Mouse (Mus musculus): ENCODE measurements around the gene Krtap8-1. TPM values are rescaled to one million over a fixed set of nuclear protein-coding genes. Genes with fewer than 3 reads are reported as not detected.

The Krtap8-1 gene
- not detected in 2 replicates for total RNA-seq (2015)
- not detected in 2 replicates for total RNA-seq (2017)

DNA sequence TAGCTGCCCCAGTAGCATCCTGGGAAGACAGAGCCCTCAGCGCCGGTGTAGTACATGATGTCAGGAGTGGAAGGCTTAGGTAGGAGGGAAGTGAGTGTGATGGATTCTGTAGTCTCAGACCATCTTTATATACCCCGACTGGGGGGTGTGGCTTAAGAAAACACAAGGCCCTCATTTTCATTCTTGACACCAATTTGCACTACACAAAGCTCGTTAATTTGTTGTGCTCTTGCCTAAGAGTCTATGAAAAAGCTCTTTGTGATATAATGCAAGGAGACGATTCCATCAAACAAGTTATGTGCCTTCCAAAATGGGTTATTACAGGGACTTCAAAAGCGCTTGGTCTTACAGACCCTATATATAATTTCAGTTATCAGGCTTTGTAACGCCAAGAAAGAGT is at the start of gene Krtap8-1:
Gene Krtap8-1, minus strand, starts transcription at position 101 of the 400 bp plus-strand sequence.
- no peak for ATAC-seq (ENCODE audit: poor library complexity, severe bottlenecking)

DNA sequence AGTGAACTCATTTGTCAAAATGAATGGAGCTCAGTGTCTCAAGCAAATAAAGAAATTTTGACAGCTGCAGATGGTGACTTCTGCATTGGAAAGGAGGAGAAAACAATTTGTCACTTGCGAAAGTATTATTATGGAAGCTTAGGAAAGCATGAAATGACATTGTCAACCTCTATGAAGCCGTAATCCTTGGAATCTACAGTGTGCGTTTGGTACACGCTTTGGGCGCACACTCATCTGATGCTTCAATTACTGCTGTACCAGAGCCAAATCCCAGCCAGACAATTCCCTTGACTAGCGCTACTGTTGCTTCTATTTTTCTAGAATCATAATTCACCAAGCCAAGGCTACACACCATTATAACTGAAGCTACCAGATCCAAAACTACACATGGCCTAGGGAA is 49.6 kb upstream of the Krtap8-1 start:
- ATAC-seq (ENCODE audit: poor library complexity, severe bottlenecking), result no peak

DNA sequence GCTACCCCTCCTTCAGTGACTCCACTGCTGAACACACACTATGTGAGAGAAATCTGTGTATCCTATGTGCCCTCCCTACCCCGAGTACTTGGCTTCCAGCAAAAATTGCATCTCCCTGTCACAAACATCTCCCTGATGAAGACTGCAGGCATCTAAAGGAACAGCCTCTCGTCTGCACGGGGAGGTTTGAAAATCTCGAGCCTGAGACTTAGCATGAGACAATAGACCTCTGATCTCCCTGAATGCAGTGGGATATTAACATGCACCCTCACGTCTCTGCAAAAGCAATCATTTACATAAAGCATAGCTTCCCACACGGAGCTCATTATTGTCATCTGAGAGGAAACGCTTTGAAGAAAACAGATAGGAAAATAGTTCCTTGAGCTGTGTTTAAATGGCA is 42.8 kb upstream of the Krtap8-1 start:
- ATAC-seq (ENCODE audit: poor library complexity, severe bottlenecking), result no peak

DNA sequence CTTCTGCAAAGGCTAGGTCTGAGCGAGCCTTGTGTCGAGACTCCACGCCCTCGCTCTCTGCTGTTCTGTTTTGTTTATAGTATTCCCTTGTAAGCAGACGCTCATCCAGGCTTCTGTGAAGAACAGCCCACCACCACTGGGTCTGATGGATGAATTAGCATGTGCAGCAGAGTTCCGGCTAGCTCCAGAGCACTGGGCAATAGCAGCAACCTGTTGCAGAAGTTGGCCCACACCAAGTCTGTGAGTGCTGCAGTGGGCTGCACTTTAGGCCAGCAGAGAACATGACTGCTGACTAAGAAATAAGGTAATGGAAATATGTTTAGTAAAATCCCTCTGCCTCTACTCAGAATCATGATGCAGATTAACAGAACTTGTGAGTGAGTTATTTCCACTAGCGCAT is 42.1 kb upstream of the Krtap8-1 start:
- ATAC-seq (ENCODE audit: poor library complexity, severe bottlenecking), result no peak

DNA sequence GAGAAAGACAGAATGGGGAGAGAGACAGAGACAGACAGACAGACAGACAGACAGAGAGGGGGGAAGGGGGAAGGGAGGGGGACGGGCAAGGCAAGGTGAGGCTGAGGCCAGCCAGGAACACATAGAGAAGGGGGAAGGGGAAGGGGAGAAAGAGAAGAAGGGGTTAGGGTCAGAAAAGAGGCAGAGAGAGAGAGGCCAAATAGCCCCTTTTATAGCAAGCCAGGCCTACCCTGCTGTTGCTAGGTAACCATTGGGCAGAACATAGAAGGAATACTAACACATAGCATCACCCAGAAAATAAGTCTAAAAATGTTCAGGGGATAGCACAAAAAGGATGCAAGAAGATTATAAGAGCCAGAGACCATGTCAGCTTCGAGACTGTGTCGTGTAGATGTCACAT is 40.6 kb upstream of the Krtap8-1 start:
- no peak for ATAC-seq (ENCODE audit: poor library complexity, severe bottlenecking)

DNA sequence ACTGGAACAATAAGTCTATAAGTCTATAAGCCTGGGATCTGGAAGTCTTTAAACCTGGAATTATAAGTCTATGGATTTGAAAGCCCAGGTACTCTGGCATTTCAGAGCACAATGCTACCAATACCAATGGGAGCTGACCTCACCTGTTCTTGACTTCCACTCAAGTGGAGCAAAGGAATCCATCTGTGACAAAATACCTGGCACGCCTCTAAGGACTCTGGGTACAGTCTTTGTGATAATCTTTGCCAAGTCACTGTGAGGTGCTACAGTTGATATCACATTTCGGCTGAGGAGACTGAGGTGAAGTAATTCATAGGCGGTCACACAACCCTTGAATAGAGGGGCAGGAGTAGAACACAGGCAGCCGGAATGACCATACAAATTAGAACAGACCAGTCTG is 33.2 kb upstream of the Krtap8-1 start:
- no peak for ATAC-seq (ENCODE audit: poor library complexity, severe bottlenecking)

DNA sequence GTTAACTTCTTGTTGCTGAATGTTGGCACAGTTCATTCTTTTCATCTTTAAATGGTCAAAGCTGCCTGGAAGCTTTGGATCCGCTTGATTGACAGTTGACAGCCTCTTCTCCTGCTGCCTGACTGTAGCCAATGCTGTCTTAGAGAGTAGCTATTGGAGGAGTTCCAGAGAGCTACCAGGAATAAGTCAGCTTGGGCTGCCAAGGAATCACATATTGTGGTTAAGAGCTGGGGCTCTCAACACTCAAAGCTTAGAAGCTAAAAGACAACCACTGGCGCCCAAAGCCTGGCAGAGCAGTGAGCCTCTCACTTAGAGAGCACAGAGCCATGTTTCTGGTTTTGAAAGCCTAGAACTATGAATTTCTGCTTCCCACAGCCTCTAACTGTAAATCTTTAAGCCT is 32.8 kb upstream of the Krtap8-1 start:
- ATAC-seq (ENCODE audit: poor library complexity, severe bottlenecking), result no peak

DNA sequence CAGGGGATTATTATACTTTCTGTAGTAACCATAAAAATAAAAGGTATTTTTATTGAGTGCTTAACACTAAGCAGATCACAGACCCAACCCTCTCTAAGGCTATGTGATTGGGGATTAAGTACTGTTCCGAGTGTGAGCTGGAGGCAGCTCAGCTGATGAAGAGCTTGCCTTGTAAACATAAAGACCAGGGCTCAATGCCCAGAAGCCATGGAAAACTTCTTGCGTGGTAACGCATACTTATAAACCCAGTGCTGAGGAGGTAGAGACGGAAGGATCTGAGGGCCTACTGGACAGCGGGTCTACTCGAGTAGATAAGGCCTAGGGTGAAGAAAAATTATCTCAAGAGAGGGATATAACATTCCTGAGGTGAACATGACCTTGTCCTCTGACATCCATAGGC is 32.3 kb upstream of the Krtap8-1 start:
- no peak for ATAC-seq (ENCODE audit: poor library complexity, severe bottlenecking)

DNA sequence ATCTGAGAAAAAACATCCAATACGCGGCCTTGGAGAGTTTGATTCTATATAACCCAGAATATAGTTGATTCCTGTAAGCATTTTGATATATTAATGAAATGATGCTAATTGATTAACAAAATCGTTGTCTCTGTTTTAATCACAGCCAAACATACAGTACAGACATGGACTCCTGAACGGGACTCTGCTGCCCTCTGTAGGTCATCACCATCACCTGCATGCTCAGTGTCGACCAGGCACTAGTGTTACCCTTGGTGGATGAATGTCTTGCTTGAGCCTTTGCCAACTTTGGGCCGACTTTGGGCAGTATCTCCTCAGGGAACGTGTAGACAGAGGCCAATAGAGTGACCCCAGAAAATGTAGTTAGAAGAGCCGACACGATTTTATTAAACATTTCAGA is 29.9 kb upstream of the Krtap8-1 start:
- peak; percentile 40; the same call in 1 of the 2 replicates for ATAC-seq (ENCODE audit: poor library complexity, severe bottlenecking)

DNA sequence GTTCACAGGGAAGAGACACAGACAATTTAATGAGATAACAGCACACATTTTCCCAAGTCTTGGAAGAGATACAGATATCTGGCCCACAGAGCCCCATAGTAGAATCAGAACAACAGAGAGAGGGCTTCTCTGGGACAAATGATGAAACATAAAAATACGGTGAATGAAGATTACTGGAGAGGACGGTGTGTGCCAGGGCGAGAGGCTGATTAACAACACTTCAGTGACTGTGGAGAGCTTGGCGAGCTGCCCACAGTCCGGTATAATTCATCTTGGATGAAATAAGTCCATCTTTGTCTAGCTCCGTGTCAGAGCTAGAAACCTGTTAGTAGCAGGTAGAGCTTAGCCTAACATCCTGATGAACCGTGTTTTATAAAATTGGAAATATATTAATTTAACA is 25.7 kb upstream of the Krtap8-1 start:
- no peak for ATAC-seq (ENCODE audit: poor library complexity, severe bottlenecking)

DNA sequence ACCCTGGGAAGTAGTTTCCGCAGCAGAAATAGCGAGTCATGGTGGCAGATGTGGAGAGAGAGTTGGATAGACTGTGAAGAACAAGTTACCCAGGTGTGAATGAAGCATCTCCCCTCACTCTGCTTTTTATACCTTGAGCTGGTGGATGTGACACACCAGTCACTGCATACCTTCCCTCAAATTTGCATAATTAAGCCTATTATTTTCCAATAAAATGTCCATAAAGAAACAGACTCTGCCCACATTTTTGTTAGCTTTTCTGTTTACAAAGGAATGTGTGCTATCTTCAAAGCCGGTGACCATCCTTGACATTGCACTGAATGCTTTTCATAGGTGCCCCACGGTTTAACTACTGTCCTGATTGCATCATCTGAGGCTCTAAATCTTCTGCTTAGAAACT is 20.5 kb upstream of the Krtap8-1 start, which contains the start of gene Krtap7-1:
Gene Krtap7-1, minus strand, starts transcription at position 101 of the 400 bp plus-strand sequence.
- ATAC-seq (ENCODE audit: poor library complexity, severe bottlenecking), result no peak

DNA sequence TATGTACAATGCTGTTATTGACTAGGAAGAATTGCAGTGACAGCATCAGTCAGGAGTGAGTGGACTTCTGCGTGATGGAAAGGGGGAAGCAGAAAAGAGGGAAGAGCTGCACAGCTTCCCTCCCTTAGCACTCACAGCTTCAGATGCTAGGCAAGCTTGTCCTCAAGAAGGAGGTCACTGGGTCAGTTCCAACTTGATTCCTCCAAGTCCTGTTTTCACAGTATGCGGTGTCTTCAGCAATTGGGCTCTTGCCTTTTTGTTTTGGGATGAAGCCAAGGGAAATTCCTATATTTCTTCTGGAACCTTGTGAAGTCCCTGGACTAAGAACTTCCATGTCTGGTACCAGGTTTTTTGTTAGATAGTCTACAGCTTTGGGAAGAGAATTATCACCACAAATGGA is 15.8 kb upstream of the Krtap8-1 start:
- ATAC-seq (ENCODE audit: poor library complexity, severe bottlenecking), result no peak

DNA sequence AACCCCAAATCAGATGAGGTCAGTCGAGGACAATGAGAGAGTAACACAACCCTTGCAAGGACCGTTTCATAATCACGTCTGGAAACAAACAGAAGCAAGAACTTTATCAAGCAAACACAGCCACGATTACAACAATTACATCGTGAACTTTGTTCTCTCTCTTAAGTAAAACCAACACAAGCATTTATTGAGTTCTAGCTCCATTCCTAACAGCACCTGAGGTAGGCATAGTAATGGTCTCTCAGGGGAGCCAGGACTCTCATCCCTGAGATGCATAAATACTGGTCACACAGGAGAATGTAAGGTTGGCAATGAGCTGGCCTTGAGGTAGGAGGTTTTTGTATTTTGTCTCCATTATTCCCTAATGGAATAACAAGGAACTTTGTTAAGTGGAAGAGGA is 14.1 kb upstream of the Krtap8-1 start:
- no peak for ATAC-seq (ENCODE audit: poor library complexity, severe bottlenecking)

DNA sequence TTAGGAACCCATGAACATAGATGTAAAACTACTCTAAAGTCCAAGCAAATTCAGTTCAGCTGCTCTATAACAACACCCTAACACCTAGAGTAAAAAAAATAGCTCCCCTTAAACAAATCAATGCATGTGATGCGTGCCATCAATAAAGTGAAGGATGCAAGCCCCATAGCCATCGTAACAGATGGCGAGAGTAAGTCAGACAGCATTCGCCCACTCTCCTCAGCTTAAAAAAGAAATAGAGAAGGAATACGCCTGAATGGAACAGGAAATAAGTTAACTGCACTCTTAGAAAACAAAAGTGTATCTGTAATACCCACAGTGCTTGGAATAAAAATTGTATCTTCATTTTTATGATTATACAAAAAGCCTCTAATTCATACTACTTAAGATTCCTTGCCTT is 9.2 kb upstream of the Krtap8-1 start:
- no peak for ATAC-seq (ENCODE audit: poor library complexity, severe bottlenecking)

DNA sequence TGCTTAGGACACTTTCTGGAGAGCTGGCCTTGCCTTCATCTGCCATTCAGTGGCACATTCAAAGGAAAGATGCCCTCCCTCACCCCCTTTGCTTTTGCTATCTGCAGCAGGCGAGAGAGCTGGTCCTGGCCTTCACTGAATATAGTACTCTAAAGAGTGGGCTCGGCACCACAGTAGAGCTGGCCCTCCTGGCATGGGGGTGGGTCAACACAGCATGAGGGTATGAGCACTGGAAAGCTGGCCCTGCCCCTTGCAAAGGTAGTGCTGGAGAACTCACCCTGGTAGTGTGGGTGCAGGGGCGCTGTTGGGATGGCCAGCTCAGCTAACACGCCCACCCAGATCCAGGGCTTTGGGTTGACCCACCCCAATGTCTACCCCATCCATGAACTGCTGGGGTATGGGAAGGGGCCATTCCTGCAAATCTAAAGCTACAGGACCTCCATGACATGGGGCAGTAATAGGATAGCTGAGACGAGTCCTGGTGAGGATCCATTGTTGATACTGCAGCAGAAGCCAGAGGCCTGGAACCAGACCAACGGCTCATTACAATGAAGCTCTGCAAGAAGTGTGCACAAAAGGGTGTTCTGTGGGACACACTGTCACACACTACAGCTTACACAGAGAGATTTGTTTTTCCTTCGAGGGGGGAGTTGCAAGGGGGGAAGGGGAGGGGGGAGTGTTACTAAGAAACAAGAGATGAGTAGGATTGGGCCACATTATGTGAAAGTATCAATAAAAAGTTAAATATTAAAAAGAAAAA is 7.8 kb upstream of the Krtap8-1 start:
- ATAC-seq (ENCODE audit: poor library complexity, severe bottlenecking), result no peak

DNA sequence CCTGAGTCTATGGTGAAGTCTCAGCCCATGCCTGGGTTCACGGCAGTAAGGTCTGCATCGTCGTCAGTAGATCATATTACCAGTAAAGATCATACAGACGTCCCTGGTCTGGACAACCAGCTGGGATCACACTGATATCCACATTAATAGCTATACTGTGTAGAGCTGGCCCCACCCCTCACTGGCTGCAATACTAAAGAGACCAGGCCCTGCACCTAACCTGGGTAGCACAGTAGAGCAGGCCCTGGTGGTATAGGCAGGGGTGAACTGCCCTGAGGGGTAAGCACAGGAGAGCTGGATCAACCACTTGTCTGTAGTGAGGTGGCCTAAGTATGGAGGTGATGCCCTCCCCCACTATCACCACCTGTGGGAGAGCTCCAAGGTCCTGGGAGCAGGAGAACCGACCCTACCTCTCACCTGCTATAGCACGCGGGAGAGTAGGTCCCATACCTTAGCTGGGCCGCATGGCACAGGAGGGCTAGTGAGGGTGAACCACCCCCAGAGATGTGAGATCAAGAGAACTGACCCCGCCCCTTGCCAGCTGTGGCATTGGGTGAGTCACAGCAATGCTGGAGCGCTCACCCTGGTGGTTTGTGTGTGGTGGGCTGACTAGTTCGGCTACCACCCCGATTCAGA is 10.0 kb downstream of the Krtap8-1 start:
- no peak for ATAC-seq (ENCODE audit: poor library complexity, severe bottlenecking)

DNA sequence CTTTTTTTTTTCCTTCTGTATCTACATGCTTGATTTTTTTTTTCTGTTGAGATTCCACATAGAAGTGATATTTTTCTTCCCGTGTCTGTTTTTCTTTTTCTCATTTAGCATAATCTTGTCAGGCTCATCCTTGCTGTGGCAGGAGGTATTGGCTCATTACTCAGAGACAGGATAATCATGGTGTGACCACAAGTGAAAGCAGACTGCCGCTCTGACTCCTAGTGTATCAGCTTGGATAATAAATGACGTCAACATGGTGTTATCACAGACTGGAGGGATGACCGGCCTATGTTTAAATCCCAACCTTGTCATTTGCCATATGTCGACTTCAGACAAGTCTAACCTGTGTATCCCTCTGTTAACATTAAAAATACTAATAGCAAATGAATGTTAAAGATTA is 26.6 kb downstream of the Krtap8-1 start:
- ATAC-seq (ENCODE audit: poor library complexity, severe bottlenecking), result no peak

Other genes starting within 250 kb of the Krtap8-1 start
- not detected in 2 replicates for gene Krtap21-1, start 84.1 kb downstream of the Krtap8-1 start, total RNA-seq (2015)
- not detected in 2 replicates for gene Krtap21-1, start 84.1 kb downstream of the Krtap8-1 start, total RNA-seq (2017)
- not detected in 2 replicates for gene Krtap6-2, start 67.8 kb downstream of the Krtap8-1 start, total RNA-seq (2015)
- not detected in 2 replicates for gene Krtap6-2, start 67.8 kb downstream of the Krtap8-1 start, total RNA-seq (2017)
- gene Krtap7-1, start 20.4 kb upstream of the Krtap8-1 start, total RNA-seq (2015), result not detected in 2 replicates
- not detected in 2 replicates for gene Krtap7-1, start 20.4 kb upstream of the Krtap8-1 start, total RNA-seq (2017)
- gene Krtap11-1, start 83.2 kb upstream of the Krtap8-1 start, total RNA-seq (2015), result not detected in 2 replicates
- gene Krtap11-1, start 83.2 kb upstream of the Krtap8-1 start, total RNA-seq (2017), result not detected in 2 replicates

Data from megakaryocyte, adult 5-6 weeks (primary cell).